Mouse (Mus musculus) urinary bladder, postnatal 4 days (tissue): ENCODE data around the gene Ube2l6.
"Not testable (repeated sequence)": the region's sequence is repeated elsewhere in the genome, so short reads cannot be mapped to it uniquely, and the experiment has no call there.

Source experiments
- DNase-seq, 2 experiments: peaks; one replicate each; pipeline ENCODE4 v3.0.0; 2021 to 2022; ENCODE audit warnings: low spot score in 2 of 2

Ube2l6 gene

DNA sequence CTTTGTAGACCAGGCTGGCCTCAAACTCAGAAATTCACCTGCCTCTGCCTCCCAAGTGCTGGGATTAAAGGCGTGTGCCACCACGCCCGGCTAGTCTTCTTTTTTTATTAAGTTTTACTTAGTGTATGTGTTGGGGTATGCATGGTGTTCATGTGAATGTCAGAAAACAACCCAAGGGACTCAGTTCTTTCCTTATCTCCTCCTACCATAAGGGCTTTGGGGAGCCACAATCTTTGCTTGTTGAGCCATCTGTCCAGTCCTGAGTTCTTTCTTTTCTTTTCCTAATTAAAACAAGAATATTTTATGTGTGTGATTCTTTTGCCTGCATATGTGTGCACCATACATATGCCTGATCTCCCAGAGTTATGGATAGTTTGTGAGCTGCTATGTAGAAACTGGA is 5.5 kb upstream of the Ube2l6 start:
- DNase-seq = no peak

DNA sequence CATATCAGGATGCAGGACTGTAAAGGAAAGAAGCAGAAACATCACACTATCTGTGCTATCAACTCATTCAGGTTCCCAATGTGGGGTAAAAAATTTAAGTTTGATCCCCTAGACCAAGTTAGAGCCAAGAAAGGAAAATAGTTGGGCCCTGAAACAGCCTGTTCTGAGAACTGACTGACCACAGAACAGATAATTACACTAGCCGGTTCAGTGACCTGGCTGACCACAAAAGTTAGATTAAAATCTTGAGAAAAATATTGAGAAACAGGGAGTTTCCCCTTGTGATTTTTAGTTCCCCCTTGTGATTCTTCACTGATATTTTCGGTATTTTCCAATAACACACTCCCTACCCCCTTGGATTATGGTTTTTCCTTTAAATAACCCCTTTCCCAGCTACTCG is 4.8 kb upstream of the Ube2l6 start:
- DNase-seq = no peak

DNA sequence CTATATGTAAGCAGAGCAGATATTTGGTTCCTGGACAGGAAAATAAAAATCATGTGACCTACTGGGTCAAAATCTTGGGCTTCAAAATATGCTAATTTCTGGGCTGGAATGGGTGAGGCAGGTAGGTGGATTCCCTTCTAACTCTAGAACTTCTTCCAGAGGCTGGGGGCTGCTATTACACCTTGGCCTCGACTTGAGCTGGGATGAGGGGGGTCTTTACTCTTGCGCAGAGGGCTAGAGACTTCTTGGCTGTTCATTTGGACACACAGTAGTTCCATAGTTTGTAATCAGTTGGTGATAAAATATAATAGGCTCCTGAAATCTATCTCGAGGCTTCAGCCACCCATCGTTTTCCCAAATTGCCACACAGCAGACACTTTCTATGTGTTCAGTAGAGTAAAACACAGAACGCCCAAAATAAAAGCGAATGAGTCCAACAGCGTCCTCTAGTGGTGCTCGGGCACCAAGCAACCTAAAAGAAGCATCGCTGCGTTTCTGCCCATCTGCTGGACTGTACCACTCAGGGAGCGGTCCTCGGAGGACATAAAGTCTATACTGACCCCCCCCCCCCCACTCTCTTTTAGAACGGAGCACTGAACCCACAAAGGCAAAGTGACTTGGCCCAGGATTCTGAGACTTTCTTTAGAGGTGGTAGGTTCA is 665 bp upstream of the Ube2l6 start:
- DNase-seq = peak; percentile 71 to 73

DNA sequence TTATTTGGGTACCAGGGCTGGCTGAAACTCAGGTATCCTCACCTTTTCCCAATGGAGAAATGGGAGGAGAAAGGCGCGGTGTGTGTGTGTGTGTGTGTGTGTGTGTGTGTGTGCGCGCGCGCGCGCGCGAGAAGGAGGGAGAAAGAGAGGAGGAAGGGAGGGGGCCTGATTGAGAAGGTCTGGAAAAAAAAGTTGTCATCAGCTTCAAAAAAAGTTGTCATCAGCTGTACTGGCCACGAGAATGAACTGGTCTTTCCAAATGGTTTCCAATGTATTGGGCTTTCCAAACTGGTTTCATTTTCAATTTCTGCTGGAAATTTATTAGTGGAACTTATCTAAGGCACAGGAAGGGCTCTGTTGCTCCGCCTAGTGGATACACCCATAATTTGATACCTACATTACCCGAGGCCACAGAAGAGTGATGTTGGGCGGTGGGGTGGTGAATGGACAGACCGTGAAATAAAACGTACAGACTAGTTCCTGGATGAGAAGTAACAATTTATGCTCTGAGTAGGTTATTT is 473 bp downstream of the Ube2l6 start:
- DNase-seq = peak; percentile 39 to 69

DNA sequence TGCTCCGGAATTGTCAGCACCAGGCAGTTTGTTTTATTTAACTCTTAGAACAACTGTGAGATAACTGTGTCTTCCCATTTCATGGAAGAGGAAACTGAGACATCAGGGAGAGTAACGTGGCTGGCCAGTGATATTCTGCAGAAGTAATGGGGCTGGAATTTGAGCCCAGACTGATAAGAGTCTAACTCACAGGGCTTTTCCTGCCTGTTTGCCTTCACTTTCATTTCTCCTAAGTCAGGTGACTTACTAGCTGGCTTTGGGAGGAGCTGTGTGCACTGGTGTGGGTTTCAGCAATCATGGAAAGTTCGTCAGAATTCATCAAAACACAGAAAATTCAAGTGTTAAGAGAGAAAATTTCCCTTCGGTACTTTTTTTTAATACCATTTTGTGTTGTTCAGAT is 1.7 kb downstream of the Ube2l6 start:
- DNase-seq = no peak

GRCm38 (mm10) chr2:84801223-84801622 is 2.6 kb downstream of the Ube2l6 start:
- not testable (repeated sequence) for DNase-seq

DNA sequence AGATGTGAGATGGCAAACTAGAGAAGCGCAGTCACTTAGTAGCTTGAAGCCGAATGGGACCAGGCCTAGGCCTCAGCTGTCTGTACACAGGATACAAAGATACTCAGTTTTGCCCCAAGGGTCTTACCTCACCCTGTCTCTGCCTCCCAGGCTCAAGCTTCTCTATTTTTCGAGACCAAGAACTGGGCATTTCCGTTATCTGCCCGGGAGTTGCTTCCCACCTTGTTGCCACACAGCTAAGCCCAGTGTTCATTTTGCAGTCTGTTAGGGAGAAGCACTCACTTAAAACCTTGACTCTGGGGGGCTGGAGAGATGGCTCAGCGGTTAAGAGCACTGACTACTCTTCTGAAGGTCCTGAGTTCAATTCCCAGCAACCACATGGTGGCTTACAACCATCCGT is 5.3 kb downstream of the Ube2l6 start:
- DNase-seq = no peak

- DNase-seq = no peak
Measured at GRCm38 (mm10) chr2:84806546-84806945, 7.9 kb downstream of the Ube2l6 start.

DNA sequence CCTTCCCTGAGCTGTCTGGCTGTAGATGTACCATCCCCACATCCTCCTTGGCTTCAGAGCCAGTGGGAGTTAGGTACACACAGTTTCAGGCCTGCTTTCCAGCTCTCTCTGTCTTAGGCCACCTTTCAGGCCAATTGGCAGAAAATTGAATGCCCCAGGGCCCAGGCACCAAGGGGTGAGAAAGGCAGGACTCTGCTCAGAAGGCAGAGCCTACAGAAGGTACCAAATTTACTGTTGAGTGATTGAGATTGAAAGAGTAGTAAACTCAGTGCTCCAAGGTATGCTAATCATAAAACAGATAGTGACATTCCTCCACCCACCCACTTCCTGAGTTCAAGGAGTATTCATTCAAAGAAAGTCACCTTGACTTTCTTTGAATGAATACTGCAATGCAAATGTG is 10.7 kb downstream of the Ube2l6 start:
- DNase-seq = no peak

- DNase-seq = no peak
Measured at GRCm38 (mm10) chr2:84810526-84810885, 11.9 kb downstream of the Ube2l6 start.

- DNase-seq = peak; percentile 80 to 84
Measured at GRCm38 (mm10) chr2:84810886-84811577, 12.4 kb downstream of the Ube2l6 start.

- no peak for DNase-seq
Measured at GRCm38 (mm10) chr2:84811880-84812279, 13.3 kb downstream of the Ube2l6 start.

DNA sequence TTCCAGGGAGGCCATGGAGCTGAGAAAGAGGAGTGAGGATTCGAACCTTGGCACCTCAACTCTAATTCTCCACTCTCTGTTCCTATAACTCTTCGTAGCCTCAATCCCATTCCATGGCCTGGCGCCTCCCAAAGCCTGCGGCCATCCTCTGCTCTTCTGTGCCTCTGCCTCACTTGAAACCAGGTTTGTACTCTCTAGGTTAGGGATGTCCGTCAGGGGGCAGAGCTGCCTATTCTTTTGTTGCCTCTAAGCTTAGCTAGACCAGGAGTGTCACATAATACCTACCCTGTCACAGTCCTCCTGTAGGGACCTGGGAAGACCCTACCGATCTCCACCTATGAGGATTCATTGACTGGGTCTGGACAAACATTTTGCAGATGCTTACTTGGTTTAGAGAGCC is 14.0 kb downstream of the Ube2l6 start:
- DNase-seq = no peak

- DNase-seq = no peak
Measured at GRCm38 (mm10) chr2:84819861-84820260, 21.2 kb downstream of the Ube2l6 start.

- DNase-seq = no peak
Measured at GRCm38 (mm10) chr2:84822552-84822951, 23.9 kb downstream of the Ube2l6 start, which contains the start of gene Smtnl1. Gene Smtnl1 (minus strand): TSS chr2:84822652.

DNA sequence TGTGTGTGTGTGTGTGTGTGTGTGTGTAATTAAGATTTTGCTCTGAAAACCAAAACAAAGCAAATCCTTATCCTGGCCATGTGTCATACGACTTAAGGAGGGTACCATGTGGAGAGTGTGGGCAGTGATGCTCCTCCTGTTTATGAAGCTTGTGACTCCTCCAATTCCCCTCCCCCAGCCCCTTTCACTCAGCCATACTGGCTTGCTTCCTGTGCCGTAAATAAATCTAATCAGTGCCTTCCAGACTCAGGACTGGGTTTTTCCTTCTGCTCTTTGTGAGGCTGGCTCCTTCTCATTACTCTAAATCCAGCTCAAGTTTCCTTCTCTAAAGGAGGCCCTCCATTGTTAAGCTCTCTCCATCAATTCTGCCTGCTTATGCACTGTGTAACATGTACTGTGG is 24.6 kb downstream of the Ube2l6 start:
- DNase-seq = no peak

GRCm38 (mm10) chr2:84826488-84827282 is 28.1 kb downstream of the Ube2l6 start, which contains the start of gene Timm10:
Gene Timm10 (plus strand): TSS chr2:84826997.
- DNase-seq = peak; percentile 78 to 82

DNA sequence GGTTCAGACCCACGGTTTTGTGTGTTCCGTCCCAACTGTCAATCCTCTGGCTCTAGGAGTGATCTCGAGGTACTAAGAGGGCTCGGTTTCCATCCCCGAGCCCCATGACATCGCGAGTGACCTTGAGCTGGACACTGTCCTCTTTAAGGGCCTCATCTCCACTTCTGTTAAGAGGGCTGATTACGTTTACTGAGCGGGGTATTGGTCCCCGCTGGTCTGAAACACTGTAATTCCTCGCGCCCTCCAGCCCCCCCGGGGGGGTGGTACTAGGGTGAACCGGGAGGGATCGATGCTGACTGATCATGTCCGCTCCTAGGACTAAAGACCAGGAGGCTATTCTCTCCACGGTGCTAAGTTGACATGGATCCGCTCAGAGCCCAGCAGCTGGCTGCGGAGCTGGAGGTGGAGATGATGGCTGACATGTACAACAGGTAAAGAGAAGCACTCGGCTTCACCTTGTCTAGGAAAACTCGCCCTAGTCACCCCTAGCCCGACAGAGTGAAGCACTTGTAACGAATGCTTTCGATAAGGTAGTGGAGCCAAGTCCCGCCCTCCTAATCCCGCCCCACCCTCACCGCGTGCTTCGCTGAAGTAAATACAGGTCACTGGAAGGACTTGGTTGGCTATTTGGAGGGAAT is 28.8 kb downstream of the Ube2l6 start:
- DNase-seq = no peak

- DNase-seq = peak; percentile 75 to 86
Measured at GRCm38 (mm10) chr2:84831666-84832391, 33.2 kb downstream of the Ube2l6 start.

- DNase-seq = no peak
Measured at GRCm38 (mm10) chr2:84837107-84837506, 38.5 kb downstream of the Ube2l6 start.
